Mouse (Mus musculus): ENCODE measurements around the gene Camk2d. TPM values are rescaled to one million over a fixed set of nuclear protein-coding genes. Genes with fewer than 3 reads are reported as not detected.

Camk2d gene
- polyA plus RNA-seq, 1 experiment from 2014 or later = 20.6 TPM

DNA sequence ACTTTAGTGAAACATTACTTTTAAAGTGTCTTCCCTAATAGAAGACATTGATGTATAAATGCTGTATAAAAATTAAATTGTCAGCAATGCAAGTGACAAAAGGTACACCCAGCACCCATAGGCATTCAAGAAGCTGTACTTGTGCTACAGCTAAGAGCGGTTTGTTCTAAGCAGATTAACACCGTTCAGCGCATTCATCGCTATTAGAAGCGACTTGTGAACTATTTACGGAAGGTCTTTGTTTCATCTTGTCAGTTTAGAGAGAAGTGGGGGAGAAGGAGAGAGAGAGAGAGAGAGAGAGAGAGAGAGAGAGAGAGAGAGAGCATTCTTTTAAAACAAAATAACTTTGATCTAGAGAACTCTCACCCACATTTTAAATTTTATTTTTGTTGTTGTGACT is 38.1 kb downstream of the Camk2d start:
- Histone ChIP-seq H3K36me3 (ENCODE audit: control insufficient read depth, insufficient read depth, low read length) (no peaks in the 10 kb centered on the region), H3K4me1 (replicated peaks; ENCODE audit: control insufficient read depth, insufficient read depth, low read length) (no peaks in the 10 kb centered on the region), H3K9ac (ENCODE audit: low read depth, low read length) (no peak overlapping the region), H3K27ac (ENCODE audit: low read depth, low read length) (no peak overlapping the region), H3K27me3 (ENCODE audit: control insufficient read depth, insufficient read depth, low read length) (no peaks in the 10 kb centered on the region), H3K4me2 (replicated peaks; ENCODE audit: low read depth, low read length) (no peak overlapping the region), H3K9me3 (ENCODE audit: control insufficient read depth, low read length) (no peaks in the 10 kb centered on the region), H3K4me3 (ENCODE audit: low read depth, low read length) (no peak overlapping the region)
- DNase-seq (ENCODE audit: low spot score) (no peak), ATAC-seq (ENCODE audit: low FRiP score) (no peak)
- 87% methylated on average over 6 of the region's 6 CpGs for WGBS

DNA sequence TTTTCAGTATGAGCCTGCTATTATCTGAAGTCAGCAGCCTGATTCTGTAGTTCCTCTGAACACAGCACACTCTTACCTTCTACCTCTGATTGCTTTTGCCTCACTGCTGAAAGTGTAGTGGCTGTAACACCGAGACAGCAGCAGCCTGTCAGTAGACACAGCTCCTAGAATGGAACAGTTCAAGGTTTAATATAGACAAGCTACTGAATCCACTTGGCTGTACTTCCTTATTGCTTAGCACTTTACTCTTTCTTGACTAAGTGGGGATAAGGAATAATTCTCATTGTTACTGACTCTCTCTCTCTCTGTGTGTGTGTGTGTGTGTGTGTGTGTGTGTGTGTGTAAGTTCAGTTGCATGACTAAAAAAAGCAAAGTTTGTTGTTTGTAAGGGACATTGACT is 42.2 kb downstream of the Camk2d start:
- Histone ChIP-seq H3K27ac (ENCODE audit: low read depth, low read length) (no peak overlapping the region), H3K27me3 (ENCODE audit: control insufficient read depth, insufficient read depth, low read length) (no peaks in the 10 kb centered on the region), H3K4me2 (replicated peaks; ENCODE audit: low read depth, low read length) (no peak overlapping the region), H3K9ac (ENCODE audit: low read depth, low read length) (no peak overlapping the region), H3K4me3 (ENCODE audit: low read depth, low read length) (no peak overlapping the region), H3K36me3 (ENCODE audit: control insufficient read depth, insufficient read depth, low read length) (no peaks in the 10 kb centered on the region), H3K9me3 (ENCODE audit: control insufficient read depth, low read length) (no peaks in the 10 kb centered on the region), H3K4me1 (replicated peaks; ENCODE audit: control insufficient read depth, insufficient read depth, low read length) (no peaks in the 10 kb centered on the region)
- WGBS = 65% methylated on average over 1 of the region's 1 CpGs
- ATAC-seq (ENCODE audit: low FRiP score) (no peak), DNase-seq (ENCODE audit: low spot score) (no peak)

- H3K4me1 ChIP-seq (replicated peaks; ENCODE audit: control insufficient read depth, insufficient read depth, low read length) = no peaks in the 10 kb centered on the region
- H3K9me3 ChIP-seq (ENCODE audit: control insufficient read depth, low read length) = no peaks in the 10 kb centered on the region
- H3K36me3 ChIP-seq (ENCODE audit: control insufficient read depth, insufficient read depth, low read length) = no peaks in the 10 kb centered on the region
- no peak for DNase-seq (ENCODE audit: low spot score)
- H3K27ac ChIP-seq (ENCODE audit: low read depth, low read length) = peak overlapping the region; percentile 33; the same call in 1 of the 2 replicates
- peak; percentile 71 for ATAC-seq (ENCODE audit: low FRiP score)
- no peak overlapping the region for H3K9ac ChIP-seq (ENCODE audit: low read depth, low read length)
- no peak overlapping the region for H3K4me3 ChIP-seq (ENCODE audit: low read depth, low read length)
- H3K4me2 ChIP-seq (replicated peaks; ENCODE audit: low read depth, low read length) = no peak overlapping the region
- 61% methylated on average over 5 of the region's 5 CpGs for WGBS
- H3K27me3 ChIP-seq (ENCODE audit: control insufficient read depth, insufficient read depth, low read length) = no peaks in the 10 kb centered on the region
Measured at GRCm38 (mm10) chr3:126639098-126639513, 43.0 kb downstream of the Camk2d start.

DNA sequence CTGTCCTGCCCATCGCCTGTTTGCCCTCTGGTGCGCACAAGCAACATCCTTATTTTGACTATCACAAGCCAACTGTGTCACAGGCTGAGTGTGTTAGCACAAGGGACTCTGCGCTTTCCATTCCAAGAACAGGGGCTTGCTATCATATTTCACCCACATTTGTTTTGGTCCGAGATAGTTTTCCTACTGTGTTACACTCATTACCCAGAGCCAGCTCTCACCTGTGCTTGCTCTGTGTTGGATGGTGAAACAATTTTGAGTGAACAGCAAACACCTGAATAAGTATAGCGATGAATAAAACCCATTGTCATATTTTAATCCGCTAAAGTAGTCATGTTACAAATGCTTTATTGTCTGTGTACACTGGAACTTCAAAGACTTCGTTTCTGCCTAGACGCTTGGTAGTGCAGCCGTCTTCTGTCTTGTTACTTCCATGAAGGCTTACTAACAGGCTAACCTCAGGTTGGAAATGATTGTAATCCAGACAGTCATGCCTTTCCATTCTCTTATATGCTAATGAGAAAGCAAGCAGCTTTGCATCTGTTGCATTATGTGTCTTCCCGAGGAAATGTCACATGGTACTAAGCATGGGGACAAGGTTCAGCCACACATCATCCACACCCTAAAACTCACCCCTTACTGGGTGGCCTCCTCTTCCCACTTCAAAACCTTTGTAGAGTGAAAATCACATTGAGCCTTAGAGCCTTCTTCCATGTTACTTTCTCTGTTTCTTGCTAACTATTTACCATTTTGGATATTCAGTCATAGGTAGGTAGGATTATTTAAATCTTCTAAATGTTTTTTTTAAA is 44.5 kb downstream of the Camk2d start:
- Histone ChIP-seq H3K9ac (ENCODE audit: low read depth, low read length) (no peak overlapping the region), H3K4me2 (replicated peaks; ENCODE audit: low read depth, low read length) (no peak overlapping the region), H3K36me3 (ENCODE audit: control insufficient read depth, insufficient read depth, low read length) (no peaks in the 10 kb centered on the region), H3K4me1 (replicated peaks; ENCODE audit: control insufficient read depth, insufficient read depth, low read length) (no peaks in the 10 kb centered on the region), H3K9me3 (ENCODE audit: control insufficient read depth, low read length) (no peaks in the 10 kb centered on the region), H3K27me3 (ENCODE audit: control insufficient read depth, insufficient read depth, low read length) (no peaks in the 10 kb centered on the region), H3K4me3 (ENCODE audit: low read depth, low read length) (no peak overlapping the region), H3K27ac (ENCODE audit: low read depth, low read length) (no peak overlapping the region)
- DNase-seq (ENCODE audit: low spot score) = no peak
- ATAC-seq (ENCODE audit: low FRiP score) = no peak
- WGBS = 77% methylated on average over 10 of the region's 10 CpGs

GRCm38 (mm10) chr3:126641451-126641850 is 45.3 kb downstream of the Camk2d start:
- Histone ChIP-seq H3K36me3 (ENCODE audit: control insufficient read depth, insufficient read depth, low read length) (no peaks in the 10 kb centered on the region), H3K27me3 (ENCODE audit: control insufficient read depth, insufficient read depth, low read length) (no peaks in the 10 kb centered on the region), H3K9me3 (ENCODE audit: control insufficient read depth, low read length) (no peaks in the 10 kb centered on the region), H3K4me1 (replicated peaks; ENCODE audit: control insufficient read depth, insufficient read depth, low read length) (no peaks in the 10 kb centered on the region), H3K9ac (ENCODE audit: low read depth, low read length) (no peak overlapping the region), H3K4me2 (replicated peaks; ENCODE audit: low read depth, low read length) (no peak overlapping the region), H3K4me3 (ENCODE audit: low read depth, low read length) (no peak overlapping the region), H3K27ac (ENCODE audit: low read depth, low read length) (no peak overlapping the region)
- no peak for ATAC-seq (ENCODE audit: low FRiP score)
- no peak for DNase-seq (ENCODE audit: low spot score)
- 82% methylated on average over 4 of the region's 4 CpGs for WGBS

DNA sequence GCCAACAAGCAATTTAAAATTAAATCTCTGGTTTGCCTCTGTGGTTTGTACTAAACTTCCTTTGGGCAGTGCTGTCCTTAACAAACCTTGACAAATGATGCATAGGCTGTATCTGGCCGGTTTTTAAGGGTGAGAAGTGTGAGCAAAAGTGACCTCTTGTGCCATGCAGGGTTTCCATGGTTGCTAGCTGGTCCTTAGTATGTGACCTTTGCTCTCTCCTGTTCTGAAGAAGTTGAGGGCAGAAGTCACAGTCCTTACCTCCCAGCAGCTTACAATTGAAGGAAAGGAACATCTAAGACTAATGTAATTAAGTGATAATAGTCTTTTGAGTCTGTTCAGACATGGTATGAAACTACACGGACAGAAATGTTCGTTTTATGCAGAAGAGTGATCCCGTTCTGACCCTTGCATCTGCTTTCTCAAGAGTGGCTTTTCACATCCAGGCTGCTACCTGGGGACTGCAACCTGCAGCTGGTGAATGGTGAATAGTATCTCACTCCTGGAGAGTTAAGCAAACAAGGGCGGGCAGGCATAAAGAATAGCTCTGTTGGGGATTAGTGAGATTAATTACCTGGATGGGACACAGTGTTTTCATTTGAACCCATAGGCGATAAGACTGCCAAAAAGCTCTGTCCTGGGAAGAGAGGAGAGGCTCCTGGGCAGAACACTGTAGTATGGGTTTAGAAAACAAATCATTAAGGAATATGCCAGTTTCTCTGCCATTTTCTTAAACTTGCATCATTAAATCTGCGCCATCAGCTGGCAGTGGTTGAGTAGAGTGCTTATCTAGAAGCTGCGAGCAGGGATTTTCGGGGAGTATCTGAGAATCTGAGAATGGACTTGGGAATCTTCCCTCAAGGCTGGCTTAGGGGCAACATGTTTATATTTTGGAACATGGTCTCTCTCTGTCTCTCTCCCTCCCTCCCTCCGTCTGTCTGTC is 47.2 kb downstream of the Camk2d start:
- H3K27ac ChIP-seq (ENCODE audit: low read depth, low read length) = no peak overlapping the region
- DNase-seq (ENCODE audit: low spot score) (no peak), ATAC-seq (ENCODE audit: low FRiP score) (no peak)
- no peak overlapping the region for H3K9ac ChIP-seq (ENCODE audit: low read depth, low read length)
- H3K4me3 ChIP-seq (ENCODE audit: low read depth, low read length) = no peak overlapping the region
- H3K9me3 ChIP-seq (ENCODE audit: control insufficient read depth, low read length) = no peaks in the 10 kb centered on the region
- 14% methylated on average over 10 of the region's 10 CpGs for WGBS
- H3K4me1 ChIP-seq (replicated peaks; ENCODE audit: control insufficient read depth, insufficient read depth, low read length) = no peaks in the 10 kb centered on the region
- H3K4me2 ChIP-seq (replicated peaks; ENCODE audit: low read depth, low read length) = no peak overlapping the region
- no peaks in the 10 kb centered on the region for H3K36me3 ChIP-seq (ENCODE audit: control insufficient read depth, insufficient read depth, low read length)
- H3K27me3 ChIP-seq (ENCODE audit: control insufficient read depth, insufficient read depth, low read length) = no peaks in the 10 kb centered on the region

GRCm38 (mm10) chr3:126650332-126650731 is 54.2 kb downstream of the Camk2d start:
- no peak for DNase-seq (ENCODE audit: low spot score)
- Histone ChIP-seq H3K4me2 (replicated peaks; ENCODE audit: low read depth, low read length) (no peak overlapping the region), H3K27ac (ENCODE audit: low read depth, low read length) (no peak overlapping the region), H3K36me3 (ENCODE audit: control insufficient read depth, insufficient read depth, low read length) (no peaks in the 10 kb centered on the region), H3K9me3 (ENCODE audit: control insufficient read depth, low read length) (no peaks in the 10 kb centered on the region), H3K27me3 (ENCODE audit: control insufficient read depth, insufficient read depth, low read length) (no peaks in the 10 kb centered on the region), H3K4me3 (ENCODE audit: low read depth, low read length) (no peak overlapping the region), H3K9ac (ENCODE audit: low read depth, low read length) (no peak overlapping the region), H3K4me1 (replicated peaks; ENCODE audit: control insufficient read depth, insufficient read depth, low read length) (no peaks in the 10 kb centered on the region)
- ATAC-seq (ENCODE audit: low FRiP score) = no peak
- WGBS = 92% methylated on average over 4 of the region's 4 CpGs

DNA sequence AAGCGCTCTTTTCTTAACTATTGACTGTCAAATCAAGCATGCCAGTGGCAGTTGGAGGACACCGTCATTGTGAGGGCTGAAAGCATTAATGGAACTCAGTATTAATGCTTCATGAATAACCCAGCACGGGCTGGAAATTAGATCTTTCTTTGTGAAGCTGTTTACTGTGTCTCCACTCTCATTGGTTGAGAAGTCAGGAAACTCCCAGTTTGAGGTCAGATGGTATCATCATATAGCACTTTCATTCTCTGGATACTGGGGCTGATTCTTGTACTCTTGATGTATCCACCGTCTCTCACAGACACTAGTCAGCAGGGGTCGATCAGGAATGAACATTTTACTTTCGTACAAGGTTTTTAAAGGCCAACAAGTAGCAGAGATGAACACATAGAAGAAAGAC is 54.6 kb downstream of the Camk2d start:
- Histone ChIP-seq H3K4me1 (replicated peaks; ENCODE audit: control insufficient read depth, insufficient read depth, low read length) (no peaks in the 10 kb centered on the region), H3K4me3 (ENCODE audit: low read depth, low read length) (no peak overlapping the region), H3K4me2 (replicated peaks; ENCODE audit: low read depth, low read length) (no peak overlapping the region), H3K27ac (ENCODE audit: low read depth, low read length) (no peak overlapping the region), H3K9ac (ENCODE audit: low read depth, low read length) (no peak overlapping the region), H3K36me3 (ENCODE audit: control insufficient read depth, insufficient read depth, low read length) (no peaks in the 10 kb centered on the region), H3K27me3 (ENCODE audit: control insufficient read depth, insufficient read depth, low read length) (no peaks in the 10 kb centered on the region), H3K9me3 (ENCODE audit: control insufficient read depth, low read length) (no peaks in the 10 kb centered on the region)
- ATAC-seq (ENCODE audit: low FRiP score) = no peak
- no peak for DNase-seq (ENCODE audit: low spot score)
- 72% methylated on average over 6 of the region's 6 CpGs for WGBS

Measured in hindbrain, embryonic 11.5 days (tissue).